Mouse (Mus musculus) spleen, postnatal 14 days (tissue): Measurements from ENCODE around the gene Bola1.

Source experiments
- DNase-seq, 2 experiments: peaks; one replicate each; pipeline ENCODE4 v3.0.0; 2021 to 2022; ENCODE audit warnings: low spot score in 2 of 2

Bola1 gene

DNA sequence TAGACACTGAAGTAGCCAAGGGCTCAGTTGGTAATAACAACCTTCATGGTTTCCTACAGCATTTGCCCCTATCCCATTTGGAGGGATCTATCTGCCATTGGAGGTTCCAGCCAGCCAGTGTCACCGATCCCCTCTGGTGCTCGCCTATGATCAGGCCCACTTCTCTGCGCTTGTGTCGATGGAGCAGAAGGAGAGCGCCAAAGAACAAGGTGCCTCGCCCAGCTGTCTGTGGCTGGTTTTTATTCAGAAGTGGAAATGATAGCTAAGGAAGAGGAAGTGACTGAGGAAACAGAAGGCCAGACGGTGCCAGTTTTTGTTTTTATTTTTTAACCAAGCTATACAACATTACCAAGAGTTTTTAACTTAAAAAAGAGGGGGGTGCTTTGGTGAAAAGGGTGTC lies 67.7 kb downstream of the Bola1 start:
- DNase-seq: no peak

DNA sequence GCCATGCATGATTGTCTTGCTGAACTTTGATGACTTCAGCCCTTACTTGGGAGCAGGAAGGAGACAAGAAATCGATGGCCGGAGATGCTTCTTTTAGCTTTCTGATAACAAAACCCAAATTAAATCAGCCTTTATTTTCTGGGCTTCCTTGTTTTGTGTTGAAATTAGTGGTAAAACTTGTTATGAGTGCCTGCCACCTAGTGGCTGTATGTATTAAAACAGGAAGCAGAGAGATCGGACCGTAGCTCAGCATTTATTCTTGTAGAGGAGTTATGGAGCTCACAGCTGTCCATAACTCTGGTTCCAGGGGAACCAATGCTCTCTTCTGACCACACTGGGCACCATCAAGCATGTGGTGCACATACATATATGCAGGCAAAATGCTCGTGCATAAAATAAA lies 71.6 kb downstream of the Bola1 start:
- DNase-seq: peak in 1 of 2 experiments; percentile 36
